Mouse (Mus musculus): ENCODE data around the gene Plpp4.

DNA sequence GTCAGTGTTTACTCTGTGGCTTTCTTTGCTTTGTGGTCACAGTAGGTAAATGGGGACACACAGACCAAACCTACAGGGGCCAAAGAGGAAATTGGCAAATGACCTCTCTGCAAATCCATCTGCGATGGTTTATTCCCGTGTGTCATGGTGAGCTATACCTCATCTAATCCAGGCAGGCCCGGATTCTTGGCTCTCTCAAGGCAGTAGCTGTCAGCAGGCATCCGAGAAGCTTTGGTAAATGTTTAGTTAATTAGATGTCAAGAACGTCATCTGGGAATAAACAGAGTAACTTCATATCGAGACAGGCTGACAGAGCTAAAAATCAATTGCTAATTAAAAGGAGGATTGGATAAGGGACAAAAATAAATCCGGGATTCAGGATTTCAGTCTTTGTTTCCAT lies 149.2 kb downstream of the Plpp4 start:
- TF ChIP-seq MAFK (IDR thresholded peaks at IDR 0.05; ENCODE audit: insufficient read depth, low read depth, low read length): no peak
- no peak for TF ChIP-seq HCFC1 (IDR thresholded peaks at IDR 0.05; ENCODE audit: borderline replicate concordance, insufficient read depth, low read length)
- no peak for TF ChIP-seq ZNF384 (IDR thresholded peaks at IDR 0.05; ENCODE audit: low read depth, low read length)

All from ES-E14 (cell line).